9 mouse cellular contexts compared by ENCODE assay signal in genomic region chr9:13825896-13826295, GRCm38 (mm10). TPM values are rescaled to one million over a fixed set of nuclear protein-coding genes. Genes with fewer than 3 reads are reported as not detected.
DNase-seq lines count a peak whose midpoint lies in the region; ATAC-seq and TF ChIP-seq lines count a peak whose summit lies in the region.
"Had no signal": no experiment of that assay in that cellular context is flagged by ENCODE, and none has a peak within 500 bp of the region (broad histone marks: within the 10 kb centered on the region; RNA-seq: fewer than 3 reads in every experiment).

No protein-coding gene starts in this region.

- H3K4me3 ChIP-seq in cerebellum, adult 2 months (replicated peaks; ENCODE audit: insufficient read depth, low read depth, low read length): peak overlapping the region; percentile 67
- peak overlapping the region; percentile 98 for H3K4me3 ChIP-seq in testis, adult 2 months (ENCODE audit: control insufficient read depth, low read depth, low read length)
- H3K4me3 ChIP-seq in liver, adult 2 months (ENCODE audit: insufficient read depth, low read depth, low read length): peak overlapping the region; percentile 71; the same call in 1 of the 2 replicates
- H3K4me3 ChIP-seq in stomach, postnatal 0 days (ENCODE audit: low read depth, low read length): peak overlapping the region; percentile 74

- peaks cover 7% of the 10 kb centered on the region for H3K79me2 ChIP-seq in liver, adult 2 months (ENCODE audit: control insufficient read depth, insufficient read depth, low read length)

- WGBS in cerebellum, adult 2 months: 2% methylated on average over 8 of the region's 8 CpGs
- WGBS in liver, adult 2 months: 3% methylated on average over 8 of the region's 8 CpGs
- WGBS in stomach, postnatal 0 days: 3% methylated on average over 8 of the region's 8 CpGs

- H3K9ac ChIP-seq in liver, adult 2 months (ENCODE audit: low read depth, low read length): no peak overlapping the region
- peak overlapping the region; percentile 84; the same call in 1 of the 2 replicates for H3K9ac ChIP-seq in stomach, postnatal 0 days (ENCODE audit: low read length)

- no peak for TF ChIP-seq POLR2A in cerebellum, adult 2 months (IDR thresholded peaks at IDR 0.05; ENCODE audit: borderline replicate concordance, insufficient read depth, low read length)
- no peak for TF ChIP-seq POLR2A in testis, adult 2 months (IDR thresholded peaks at IDR 0.05; ENCODE audit: control insufficient read depth, low read depth, low read length)
- no peak for TF ChIP-seq POLR2A in liver, adult 2 months (IDR thresholded peaks at IDR 0.05; ENCODE audit: extremely low read depth, insufficient read depth, low read length)

- H3K9me3 ChIP-seq in stomach, postnatal 0 days (ENCODE audit: control insufficient read depth, low read length): no peaks in the 10 kb centered on the region

- TF ChIP-seq CTCF in cerebellum, adult 2 months (IDR thresholded peaks at IDR 0.05; ENCODE audit: borderline replicate concordance, insufficient read depth, low read depth, low read length): no peak
- no peak for TF ChIP-seq CTCF in testis, adult 2 months (IDR thresholded peaks at IDR 0.05; ENCODE audit: control insufficient read depth, insufficient read depth, insufficient replicate concordance, low read depth, low read length)
- TF ChIP-seq CTCF in liver, adult 2 months (IDR thresholded peaks at IDR 0.05; ENCODE audit: low read depth, low read length): no peak
- no peak for TF ChIP-seq CTCF in stomach, postnatal 0 days (IDR thresholded peaks at IDR 0.05; ENCODE audit: low read depth)

- TF ChIP-seq EP300 in stomach, postnatal 0 days (optimal IDR thresholded peaks at IDR 0.05): no peak

- no peaks in the 10 kb centered on the region for H3K27me3 ChIP-seq in cerebellum, adult 2 months (ENCODE audit: control insufficient read depth, insufficient read depth, low read length)
- H3K27me3 ChIP-seq in testis, adult 2 months (ENCODE audit: control insufficient read depth, insufficient read depth, low read length): no peaks in the 10 kb centered on the region
- H3K27me3 ChIP-seq in liver, adult 2 months (ENCODE audit: control insufficient read depth, insufficient read depth, low read length): no peaks in the 10 kb centered on the region
- H3K27me3 ChIP-seq in stomach, postnatal 0 days (ENCODE audit: control insufficient read depth, insufficient read depth, low read length): no peaks in the 10 kb centered on the region

- no peaks in the 10 kb centered on the region; the same call in none of the 2 replicates for H3K36me3 ChIP-seq in testis, adult 2 months (ENCODE audit: control insufficient read depth, insufficient read depth, low read length)
- H3K36me3 ChIP-seq in liver, adult 2 months (ENCODE audit: control insufficient read depth, insufficient read depth, low read length): peaks cover 6% of the 10 kb centered on the region
- H3K36me3 ChIP-seq in stomach, postnatal 0 days (ENCODE audit: control insufficient read depth, insufficient read depth, low read length): peaks cover 7% of the 10 kb centered on the region; the same call in 1 of the 2 replicates

- peaks cover 3% of the 10 kb centered on the region for H3K4me1 ChIP-seq in cerebellum, adult 2 months (ENCODE audit: control insufficient read depth, insufficient read depth, low read length)
- no peaks in the 10 kb centered on the region for H3K4me1 ChIP-seq in testis, adult 2 months (ENCODE audit: control insufficient read depth, insufficient read depth, low read length)
- peaks cover 1% of the 10 kb centered on the region; the same call in 1 of the 2 replicates for H3K4me1 ChIP-seq in liver, adult 2 months (ENCODE audit: control insufficient read depth, insufficient read depth, low read length)
- H3K4me1 ChIP-seq in stomach, postnatal 0 days (replicated peaks; ENCODE audit: control insufficient read depth, insufficient read depth): 0 out of 2 replicates have a peak, but pooled peaks cover 2% of the 10 kb centered on the region

- ATAC-seq in stomach, postnatal 0 days (ENCODE audit: low FRiP score, low TSS enrichment): no peak

- no peak for DNase-seq in cerebellum, adult 2 months
- no peak for DNase-seq in cerebellum, adult 11-12 months
- DNase-seq in testis, postnatal 10 days (ENCODE audit: low spot score): no peak
- no peak for DNase-seq in liver, adult 2 months (ENCODE audit: extremely low read depth, low read depth, low spot score)
- DNase-seq in stomach, postnatal 0 days (ENCODE audit: low spot score): no peak
- no peak for DNase-seq in adrenal gland, postnatal 36 days
- DNase-seq in left cerebral cortex, adult 9 months (ENCODE audit: low spot score in 2 of 2): no peak
- DNase-seq: cerebellum, postnatal 25 days had no signal

- no peak overlapping the region for H3K27ac ChIP-seq in cerebellum, adult 2 months (ENCODE audit: insufficient read depth, low read length)
- H3K27ac ChIP-seq in testis, adult 2 months (ENCODE audit: control insufficient read depth, insufficient read depth, low read depth, low read length): peak overlapping the region; percentile 96
- H3K27ac ChIP-seq in liver, adult 2 months (replicated peaks; ENCODE audit: insufficient read depth, low read depth, low read length): peak overlapping the region; percentile 82; the same call in 1 of the 2 replicates
- H3K27ac ChIP-seq in stomach, postnatal 0 days (replicated peaks): peak overlapping the region; percentile 97; the same call in 1 of the 2 replicates

- H3K4me2 ChIP-seq in stomach, postnatal 0 days (replicated peaks; ENCODE audit: low read depth): peak overlapping the region; percentile 52

RNA-seq across cellular contexts. Expression of gene Cep57, which starts 1.0 kb away (rescaled TPM):
- 23.9 and 24.3 TPM in 2 replicates for polyA plus RNA-seq in cerebellum, adult 2 months (2012; rRNA removed)
- polyA plus RNA-seq in testis, adult 2 months (2012; rRNA removed): 84.8 and 97.6 TPM in 2 replicates
- total RNA-seq in liver, adult 2 months (2014; rRNA removed): 13.0 and 15.6 TPM in 2 replicates
- 3.3 and 3.5 TPM in 2 replicates for polyA plus RNA-seq in liver, adult 2 months (2012; rRNA removed)
- 24.0 and 26.1 TPM in 2 replicates for polyA plus RNA-seq in stomach, postnatal 0 days (2015; fragmentation: Nextera tagmentation; extraction: Ambion mirVana)
- 10 to 100 TPM; 14.8 to 19.9 TPM for total RNA-seq in adrenal gland, postnatal 36 days (2021)

RNA-seq across cellular contexts. Expression of gene Fam76b, which starts 1.6 kb away (rescaled TPM):
- 21.8 and 22.9 TPM in 2 replicates for polyA plus RNA-seq in cerebellum, adult 2 months (2012; rRNA removed)
- 6.6 and 6.9 TPM in 2 replicates for polyA plus RNA-seq in testis, adult 2 months (2012; rRNA removed)
- 7.8 and 9.9 TPM in 2 replicates for total RNA-seq in liver, adult 2 months (2014; rRNA removed)
- 1.3 and 1.7 TPM in 2 replicates for polyA plus RNA-seq in liver, adult 2 months (2012; rRNA removed)
- 11.0 and 11.5 TPM in 2 replicates for polyA plus RNA-seq in stomach, postnatal 0 days (2015; fragmentation: Nextera tagmentation; extraction: Ambion mirVana)
- 10 to 100 TPM; 18.9 to 19.2 TPM for total RNA-seq in adrenal gland, postnatal 36 days (2021)
